8 mouse cellular contexts compared by ENCODE assay signal in the genomic region with DNA sequence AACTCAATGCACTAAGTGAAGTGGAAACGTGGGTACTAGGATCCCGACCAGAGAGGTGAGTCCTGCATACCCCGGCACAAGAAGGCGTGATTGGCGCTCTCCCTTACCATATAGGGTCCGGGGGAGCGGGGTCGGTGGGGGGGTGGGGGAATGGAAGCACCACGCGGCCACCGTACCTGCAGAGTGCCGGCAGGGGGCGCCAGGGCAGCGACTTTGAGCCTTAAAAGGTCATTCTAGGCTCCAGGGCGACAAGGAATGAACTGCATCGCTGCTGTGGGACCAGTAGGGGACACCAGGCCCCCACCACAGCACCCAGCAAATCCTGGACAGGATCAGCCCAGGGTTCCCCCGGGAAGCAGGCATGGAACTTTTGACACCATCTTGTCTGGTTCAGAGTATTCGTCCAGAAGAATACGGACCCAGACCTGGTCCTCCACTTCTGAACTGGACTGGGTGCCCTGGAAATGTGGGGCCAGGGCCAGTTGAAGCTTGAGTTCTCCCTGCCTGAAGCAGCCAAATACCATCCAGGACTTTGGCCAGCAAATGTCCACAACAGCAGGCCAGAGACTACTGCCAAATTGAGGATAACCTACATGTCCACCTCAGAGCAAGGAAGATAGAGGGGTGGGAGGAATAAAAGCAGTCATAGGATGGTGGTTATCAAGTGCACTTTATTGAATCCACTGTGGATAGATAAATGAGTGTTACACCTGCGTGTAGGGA. TPM values are rescaled to one million over a fixed set of nuclear protein-coding genes. Genes with fewer than 3 reads are reported as not detected.
DNase-seq lines count a peak whose midpoint lies in the region; ATAC-seq lines count a peak whose summit lies in the region.

No protein-coding gene starts in this region.

- H3K27me3 ChIP-seq in midbrain, embryonic 10.5 days (ENCODE audit: low read depth, poor library complexity, severe bottlenecking): peaks cover 13% of the 10 kb centered on the region
- H3K27me3 ChIP-seq in midbrain, embryonic 16.5 days (ENCODE audit: control insufficient read depth, insufficient read depth, low read depth, low read length): no peaks in the 10 kb centered on the region
- no peaks in the 10 kb centered on the region for H3K27me3 ChIP-seq in limb, embryonic 15.5 days

- 9% methylated on average over 20 of the region's 20 CpGs for WGBS in midbrain, embryonic 10.5 days
- 7% methylated on average over 20 of the region's 20 CpGs for WGBS in midbrain, embryonic 16.5 days
- WGBS in limb, embryonic 15.5 days: 7% methylated on average over 20 of the region's 20 CpGs

- H3K4me3 ChIP-seq in midbrain, embryonic 10.5 days: peak overlapping the region; percentile 43
- H3K4me3 ChIP-seq in midbrain, embryonic 16.5 days (ENCODE audit: low read depth, low read length): no peak overlapping the region
- H3K4me3 ChIP-seq in limb, embryonic 15.5 days: peak overlapping the region; percentile 48

- no peaks in the 10 kb centered on the region for H3K36me3 ChIP-seq in midbrain, embryonic 10.5 days
- no peaks in the 10 kb centered on the region for H3K36me3 ChIP-seq in midbrain, embryonic 16.5 days (ENCODE audit: control insufficient read depth, insufficient read depth, low read length)
- no peaks in the 10 kb centered on the region for H3K36me3 ChIP-seq in limb, embryonic 15.5 days

- DNase-seq in midbrain, embryonic 10.5 days (ENCODE audit: low spot score): peak; percentile 87
- peak; percentile 86 for DNase-seq in embryo, embryonic 9.5 days (ENCODE audit: extremely low spot score)
- peak; percentile 92 to 93 for DNase-seq in heart, adult 18-20 months
- DNase-seq in kidney, adult 18-20 months: peak; percentile 84
- DNase-seq in monocyte, adult 2 months (ENCODE audit: low read depth in 1 of 2, low spot score in 2 of 2): peak; percentile 56 to 76
- DNase-seq in spleen, postnatal 14 days (ENCODE audit: low spot score in 2 of 2): peak; percentile 62 to 68

- no peak for ATAC-seq in midbrain, embryonic 16.5 days
- peak; percentile 18; the same call in 1 of the 2 replicates for ATAC-seq in limb, embryonic 15.5 days (ENCODE audit: insufficient number of reproducible peaks, low FRiP score, low TSS enrichment, low read depth)

- H3K4me1 ChIP-seq in midbrain, embryonic 10.5 days: peaks cover 27% of the 10 kb centered on the region
- H3K4me1 ChIP-seq in midbrain, embryonic 16.5 days (ENCODE audit: control insufficient read depth, insufficient read depth, low read length): no peaks in the 10 kb centered on the region
- peaks cover 30% of the 10 kb centered on the region for H3K4me1 ChIP-seq in limb, embryonic 15.5 days

- H3K9ac ChIP-seq in midbrain, embryonic 16.5 days (ENCODE audit: low read depth, low read length): no peak overlapping the region
- no peak overlapping the region for H3K9ac ChIP-seq in limb, embryonic 15.5 days

- H3K27ac ChIP-seq in midbrain, embryonic 10.5 days (replicated peaks): peak overlapping the region; percentile 59
- H3K27ac ChIP-seq in midbrain, embryonic 16.5 days (ENCODE audit: low read length): no peak overlapping the region
- peak overlapping the region; percentile 18; the same call in 1 of the 2 replicates for H3K27ac ChIP-seq in limb, embryonic 15.5 days

- H3K9me3 ChIP-seq in midbrain, embryonic 10.5 days (replicated peaks): no peaks in the 10 kb centered on the region
- no peaks in the 10 kb centered on the region for H3K9me3 ChIP-seq in midbrain, embryonic 16.5 days (replicated peaks; ENCODE audit: control insufficient read depth, low read length, poor library complexity, severe bottlenecking)
- no peaks in the 10 kb centered on the region for H3K9me3 ChIP-seq in limb, embryonic 15.5 days

- H3K4me2 ChIP-seq in midbrain, embryonic 16.5 days (ENCODE audit: low read length): no peak overlapping the region
- peak overlapping the region; percentile 59 for H3K4me2 ChIP-seq in limb, embryonic 15.5 days

RNA-seq across cellular contexts. Expression of gene Ifitm3, which starts 1.5 kb away (rescaled TPM):
- 13.7 and 16.8 TPM in 2 replicates for polyA plus RNA-seq in midbrain, embryonic 10.5 days (2016; fragmentation: Nextera tagmentation; extraction: Ambion mirVana)
- polyA plus RNA-seq in midbrain, embryonic 16.5 days (2015; fragmentation: Nextera tagmentation; extraction: Ambion mirVana): 28.2 and 37.3 TPM in 2 replicates
- total RNA-seq in heart, adult 18-20 months (2021): 100 to 1,000 TPM in 1 of 2 experiments, 10 to 100 TPM in 1; 94.8 to 129 TPM
- 217 and 218 TPM in 2 replicates for polyA plus RNA-seq in limb, embryonic 15.5 days (2015; fragmentation: Nextera tagmentation; extraction: Ambion mirVana)

RNA-seq across cellular contexts. Expression of gene Ifitm6, which starts 8.6 kb away (rescaled TPM):
- 0.21 TPM in 1 of 2 replicates, not detected in the other for polyA plus RNA-seq in midbrain, embryonic 10.5 days (2016; fragmentation: Nextera tagmentation; extraction: Ambion mirVana)
- polyA plus RNA-seq in midbrain, embryonic 16.5 days (2015; fragmentation: Nextera tagmentation; extraction: Ambion mirVana): 0.69 and 0.91 TPM in 2 replicates
- total RNA-seq in heart, adult 18-20 months (2021): not detected
- 1.0 and 1.3 TPM in 2 replicates for polyA plus RNA-seq in limb, embryonic 15.5 days (2015; fragmentation: Nextera tagmentation; extraction: Ambion mirVana)

RNA-seq across cellular contexts. Expression of gene Gm17387, which starts 19.8 kb away (rescaled TPM):
- not detected in 2 replicates for polyA plus RNA-seq in midbrain, embryonic 10.5 days (2016; fragmentation: Nextera tagmentation; extraction: Ambion mirVana)
- polyA plus RNA-seq in midbrain, embryonic 16.5 days (2015; fragmentation: Nextera tagmentation; extraction: Ambion mirVana): not detected in 2 replicates
- not detected for total RNA-seq in heart, adult 18-20 months (2021)
- polyA plus RNA-seq in limb, embryonic 15.5 days (2015; fragmentation: Nextera tagmentation; extraction: Ambion mirVana): not detected in 2 replicates

RNA-seq across cellular contexts. Expression of gene Ifitm1, which starts 42.1 kb away (rescaled TPM):
- polyA plus RNA-seq in midbrain, embryonic 10.5 days (2016; fragmentation: Nextera tagmentation; extraction: Ambion mirVana): 6.3 and 8.4 TPM in 2 replicates
- 9.0 and 11.1 TPM in 2 replicates for polyA plus RNA-seq in midbrain, embryonic 16.5 days (2015; fragmentation: Nextera tagmentation; extraction: Ambion mirVana)
- 1 to 10 TPM; 2.6 to 8.3 TPM for total RNA-seq in heart, adult 18-20 months (2021)
- 71.7 and 74.6 TPM in 2 replicates for polyA plus RNA-seq in limb, embryonic 15.5 days (2015; fragmentation: Nextera tagmentation; extraction: Ambion mirVana)

RNA-seq across cellular contexts. Expression of gene B4galnt4, which starts 51.8 kb away (rescaled TPM):
- polyA plus RNA-seq in midbrain, embryonic 10.5 days (2016; fragmentation: Nextera tagmentation; extraction: Ambion mirVana): 26.8 and 29.4 TPM in 2 replicates
- 59.5 and 65.7 TPM in 2 replicates for polyA plus RNA-seq in midbrain, embryonic 16.5 days (2015; fragmentation: Nextera tagmentation; extraction: Ambion mirVana)
- not detected for total RNA-seq in heart, adult 18-20 months (2021)
- polyA plus RNA-seq in limb, embryonic 15.5 days (2015; fragmentation: Nextera tagmentation; extraction: Ambion mirVana): 9.9 and 12.1 TPM in 2 replicates
